Mouse (Mus musculus): Measurements from ENCODE around the gene Ank. TPM values are rescaled to one million over a fixed set of nuclear protein-coding genes. Genes with fewer than 3 reads are reported as not detected.

Ank gene
- polyA plus RNA-seq, 1 experiment from 2014 or later, result 17.9 TPM

- no peak for ATAC-seq (ENCODE audit: low FRiP score, low read depth)
- H3K36me3 ChIP-seq, result no peaks in the 10 kb centered on the region
- H3K27me3 ChIP-seq, result no peaks in the 10 kb centered on the region
- H3K4me3 ChIP-seq, result no peak overlapping the region
- H3K4me1 ChIP-seq (replicated peaks), result peaks cover 41% of the 10 kb centered on the region
- no peaks in the 10 kb centered on the region for H3K9me3 ChIP-seq
- H3K9ac ChIP-seq, result no peak overlapping the region
- 58% methylated on average over 8 of the region's 8 CpGs for WGBS
- 0 out of 2 replicates have a peak overlapping the region, but pooled peaks have one; percentile 30 for H3K27ac ChIP-seq (replicated peaks)
- no peak overlapping the region for H3K4me2 ChIP-seq
Observed at GRCm38 (mm10) chr15:27487059-27487458, 20.6 kb downstream of the Ank start.

GRCm38 (mm10) chr15:27488042-27488441 lies 21.6 kb downstream of the Ank start:
- H3K4me1 ChIP-seq (replicated peaks), result peaks cover 41% of the 10 kb centered on the region
- WGBS, result 45% methylated on average over 10 of the region's 10 CpGs
- H3K9me3 ChIP-seq, result no peaks in the 10 kb centered on the region
- H3K27ac ChIP-seq (replicated peaks), result peak overlapping the region; percentile 61
- H3K4me2 ChIP-seq, result no peak overlapping the region
- 0 out of 2 replicates have a peak, but pooled peaks have one; percentile 23 for ATAC-seq (ENCODE audit: low FRiP score, low read depth)
- no peaks in the 10 kb centered on the region for H3K27me3 ChIP-seq
- H3K4me3 ChIP-seq, result no peak overlapping the region
- no peak overlapping the region for H3K9ac ChIP-seq
- no peaks in the 10 kb centered on the region for H3K36me3 ChIP-seq

GRCm38 (mm10) chr15:27490676-27491075 lies 24.2 kb downstream of the Ank start:
- ATAC-seq (ENCODE audit: low FRiP score, low read depth), result no peak
- no peaks in the 10 kb centered on the region for H3K9me3 ChIP-seq
- H3K4me2 ChIP-seq, result no peak overlapping the region
- no peak overlapping the region for H3K9ac ChIP-seq
- H3K36me3 ChIP-seq, result no peaks in the 10 kb centered on the region
- WGBS, result 60% methylated on average over 9 of the region's 9 CpGs
- no peak overlapping the region for H3K4me3 ChIP-seq
- H3K4me1 ChIP-seq (replicated peaks), result peaks cover 56% of the 10 kb centered on the region
- no peaks in the 10 kb centered on the region for H3K27me3 ChIP-seq
- H3K27ac ChIP-seq (replicated peaks), result no peak overlapping the region

- Histone ChIP-seq H3K9ac (no peak overlapping the region), H3K4me1 (replicated peaks) (peaks cover 56% of the 10 kb centered on the region), H3K27me3 (no peaks in the 10 kb centered on the region), H3K9me3 (no peaks in the 10 kb centered on the region), H3K36me3 (no peaks in the 10 kb centered on the region), H3K27ac (replicated peaks) (no peak overlapping the region), H3K4me2 (no peak overlapping the region), H3K4me3 (no peak overlapping the region)
- WGBS, result 96% methylated on average over 8 of the region's 8 CpGs
- ATAC-seq (ENCODE audit: low FRiP score, low read depth), result no peak
Observed at GRCm38 (mm10) chr15:27491425-27492070, 25.1 kb downstream of the Ank start.

- Histone ChIP-seq H3K4me3 (no peak overlapping the region), H3K27me3 (no peaks in the 10 kb centered on the region), H3K4me1 (replicated peaks) (peaks cover 56% of the 10 kb centered on the region), H3K36me3 (no peaks in the 10 kb centered on the region), H3K4me2 (no peak overlapping the region), H3K9me3 (no peaks in the 10 kb centered on the region), H3K9ac (no peak overlapping the region), H3K27ac (replicated peaks) (no peak overlapping the region)
- 96% methylated on average over 10 of the region's 10 CpGs for WGBS
- no peak for ATAC-seq (ENCODE audit: low FRiP score, low read depth)
Observed at GRCm38 (mm10) chr15:27492156-27492555, 25.7 kb downstream of the Ank start.

GRCm38 (mm10) chr15:27492734-27493133 lies 26.3 kb downstream of the Ank start:
- peaks cover 56% of the 10 kb centered on the region for H3K4me1 ChIP-seq (replicated peaks)
- H3K9ac ChIP-seq, result no peak overlapping the region
- no peak for ATAC-seq (ENCODE audit: low FRiP score, low read depth)

GRCm38 (mm10) chr15:27493516-27493915 lies 27.0 kb downstream of the Ank start:
- no peak for ATAC-seq (ENCODE audit: low FRiP score, low read depth)
- 40% methylated on average over 10 of the region's 10 CpGs for WGBS

More at GRCm38 (mm10) chr15:27492734-27493133, 26.3 kb downstream of the Ank start:
- no peak overlapping the region for H3K27ac ChIP-seq (replicated peaks)
- H3K36me3 ChIP-seq, result no peaks in the 10 kb centered on the region
- 84% methylated on average over 1 of the region's 1 CpGs for WGBS
- no peak overlapping the region for H3K4me2 ChIP-seq
- H3K27me3 ChIP-seq, result no peaks in the 10 kb centered on the region
- H3K9me3 ChIP-seq, result no peaks in the 10 kb centered on the region
- no peak overlapping the region for H3K4me3 ChIP-seq

GRCm38 (mm10) chr15:27495981-27496401 lies 29.5 kb downstream of the Ank start:
- 20% methylated on average over 5 of the region's 5 CpGs for WGBS
- no peak overlapping the region for H3K4me3 ChIP-seq
- peak; percentile 49 for ATAC-seq (ENCODE audit: low FRiP score, low read depth)
- H3K27ac ChIP-seq (replicated peaks), result peak overlapping the region; percentile 46; the same call in 1 of the 2 replicates
- no peaks in the 10 kb centered on the region for H3K9me3 ChIP-seq
- no peak overlapping the region for H3K4me2 ChIP-seq
- no peak overlapping the region for H3K9ac ChIP-seq
- peaks cover 44% of the 10 kb centered on the region for H3K4me1 ChIP-seq (replicated peaks)
- H3K36me3 ChIP-seq, result no peaks in the 10 kb centered on the region
- H3K27me3 ChIP-seq, result no peaks in the 10 kb centered on the region

More at GRCm38 (mm10) chr15:27493516-27493915, 27.0 kb downstream of the Ank start:
- no peak overlapping the region for H3K4me3 ChIP-seq
- peaks cover 48% of the 10 kb centered on the region for H3K4me1 ChIP-seq (replicated peaks)
- no peaks in the 10 kb centered on the region for H3K9me3 ChIP-seq
- no peak overlapping the region for H3K9ac ChIP-seq
- no peak overlapping the region for H3K4me2 ChIP-seq
- H3K27ac ChIP-seq (replicated peaks), result no peak overlapping the region
- no peaks in the 10 kb centered on the region for H3K27me3 ChIP-seq
- H3K36me3 ChIP-seq, result no peaks in the 10 kb centered on the region

GRCm38 (mm10) chr15:27496596-27497299 lies 30.3 kb downstream of the Ank start:
- H3K27ac ChIP-seq (replicated peaks), result peak overlapping the region; percentile 2; the same call in 1 of the 2 replicates
- peak; percentile 36; the same call in 1 of the 2 replicates for ATAC-seq (ENCODE audit: low FRiP score, low read depth)
- H3K4me2 ChIP-seq, result no peak overlapping the region
- H3K9ac ChIP-seq, result no peak overlapping the region
- H3K27me3 ChIP-seq, result no peaks in the 10 kb centered on the region
- no peaks in the 10 kb centered on the region for H3K9me3 ChIP-seq
- H3K4me1 ChIP-seq (replicated peaks), result peaks cover 44% of the 10 kb centered on the region
- no peak overlapping the region for H3K4me3 ChIP-seq
- H3K36me3 ChIP-seq, result no peaks in the 10 kb centered on the region
- WGBS, result 66% methylated on average over 11 of the region's 11 CpGs

- Histone ChIP-seq H3K27ac (replicated peaks) (no peak overlapping the region; the same call in 1 of the 2 replicates), H3K4me2 (no peak overlapping the region), H3K4me3 (no peak overlapping the region), H3K27me3 (no peaks in the 10 kb centered on the region), H3K4me1 (replicated peaks) (peaks cover 48% of the 10 kb centered on the region), H3K36me3 (no peaks in the 10 kb centered on the region), H3K9me3 (no peaks in the 10 kb centered on the region), H3K9ac (no peak overlapping the region)
- WGBS, result 53% methylated on average over 7 of the region's 7 CpGs
- ATAC-seq (ENCODE audit: low FRiP score, low read depth), result no peak
Observed at GRCm38 (mm10) chr15:27497300-27497997, 31.0 kb downstream of the Ank start.

- Histone ChIP-seq H3K27ac (replicated peaks) (no peak overlapping the region), H3K9me3 (no peaks in the 10 kb centered on the region), H3K4me1 (replicated peaks) (peaks cover 51% of the 10 kb centered on the region), H3K36me3 (no peaks in the 10 kb centered on the region), H3K27me3 (no peaks in the 10 kb centered on the region), H3K4me2 (no peak overlapping the region), H3K4me3 (no peak overlapping the region), H3K9ac (no peak overlapping the region)
- WGBS, result 81% methylated on average over 5 of the region's 5 CpGs
- no peak for ATAC-seq (ENCODE audit: low FRiP score, low read depth)
Observed at GRCm38 (mm10) chr15:27498078-27498477, 31.6 kb downstream of the Ank start.

GRCm38 (mm10) chr15:27500390-27500789 lies 33.9 kb downstream of the Ank start:
- no peak overlapping the region for H3K9ac ChIP-seq
- 81% methylated on average over 15 of the region's 15 CpGs for WGBS
- no peak overlapping the region for H3K4me2 ChIP-seq
- no peak for ATAC-seq (ENCODE audit: low FRiP score, low read depth)
- no peak overlapping the region for H3K4me3 ChIP-seq
- no peak overlapping the region for H3K27ac ChIP-seq (replicated peaks)
- peaks cover 44% of the 10 kb centered on the region for H3K4me1 ChIP-seq (replicated peaks)
- no peaks in the 10 kb centered on the region for H3K9me3 ChIP-seq
- no peaks in the 10 kb centered on the region for H3K27me3 ChIP-seq
- no peaks in the 10 kb centered on the region for H3K36me3 ChIP-seq

All from hindbrain, embryonic 15.5 days (tissue).